8 mouse cellular contexts compared by ENCODE assay signal in the genomic region with DNA sequence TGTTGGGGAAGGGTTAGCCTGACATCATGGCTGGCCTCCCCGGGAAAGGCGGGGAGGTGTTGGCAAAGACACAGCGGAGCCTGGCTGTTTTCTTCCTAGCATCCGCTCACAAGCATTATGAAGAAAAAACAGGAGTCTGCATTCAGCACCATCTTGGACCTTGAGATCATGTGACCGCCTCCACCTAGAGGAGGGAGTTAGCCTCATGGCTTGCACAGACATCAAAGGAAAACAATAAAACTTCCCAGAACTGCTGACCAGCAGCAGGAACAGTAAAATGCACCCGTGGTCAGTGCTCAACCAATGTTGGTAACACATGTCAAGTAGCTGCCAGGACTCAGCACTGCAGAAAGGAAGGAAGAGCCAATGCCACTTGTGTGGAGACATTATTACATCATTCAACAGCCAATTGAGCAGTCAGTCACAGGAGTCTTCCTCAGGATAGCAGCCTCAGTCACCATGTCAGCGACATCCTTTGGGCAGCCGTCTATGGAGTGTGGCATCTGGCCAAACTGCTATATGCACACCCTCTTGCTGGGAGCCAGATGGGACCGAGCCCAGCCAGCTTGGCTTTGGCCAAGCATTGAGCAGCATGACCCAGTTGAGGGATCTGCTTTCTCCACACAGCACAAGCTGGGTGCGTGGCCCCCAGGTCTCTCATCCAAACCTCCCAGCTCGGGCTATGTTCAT. TPM values are rescaled to one million over a fixed set of nuclear protein-coding genes. Genes with fewer than 3 reads are reported as not detected.
DNase-seq lines count a peak whose midpoint lies in the region; ATAC-seq and TF ChIP-seq lines count a peak whose summit lies in the region.

No protein-coding gene starts in this region.

- no peak overlapping the region for H3K9ac ChIP-seq in midbrain, embryonic 14.5 days (replicated peaks; ENCODE audit: low read length)
- H3K9ac ChIP-seq in midbrain, embryonic 13.5 days (replicated peaks), result no peak overlapping the region
- H3K9ac ChIP-seq in kidney, embryonic 15.5 days, result no peak overlapping the region
- H3K9ac ChIP-seq in midbrain, embryonic 11.5 days (ENCODE audit: low read length), result no peak overlapping the region

- H3K4me2 ChIP-seq in midbrain, embryonic 14.5 days (ENCODE audit: low read length), result no peak overlapping the region
- no peak overlapping the region for H3K4me2 ChIP-seq in midbrain, embryonic 13.5 days (replicated peaks)
- H3K4me2 ChIP-seq in kidney, embryonic 15.5 days, result 0 out of 2 replicates have a peak overlapping the region, but pooled peaks have one; percentile 22
- no peak overlapping the region for H3K4me2 ChIP-seq in midbrain, embryonic 11.5 days

- ATAC-seq in midbrain, embryonic 14.5 days (ENCODE audit: low FRiP score, low TSS enrichment), result no peak
- no peak for ATAC-seq in midbrain, embryonic 13.5 days
- ATAC-seq in kidney, embryonic 15.5 days (replicated peaks; ENCODE audit: low FRiP score), result peak; percentile 70
- ATAC-seq in midbrain, embryonic 11.5 days (ENCODE audit: low FRiP score), result no peak

- H3K36me3 ChIP-seq in midbrain, embryonic 14.5 days (ENCODE audit: control insufficient read depth, insufficient read depth, low read length), result no peaks in the 10 kb centered on the region
- no peaks in the 10 kb centered on the region for H3K36me3 ChIP-seq in midbrain, embryonic 13.5 days
- no peaks in the 10 kb centered on the region for H3K36me3 ChIP-seq in kidney, embryonic 15.5 days
- no peaks in the 10 kb centered on the region for H3K36me3 ChIP-seq in small intestine, adult 2 months (ENCODE audit: control insufficient read depth, insufficient read depth, low read length)
- H3K36me3 ChIP-seq in midbrain, embryonic 11.5 days (ENCODE audit: control insufficient read depth, insufficient read depth, low read length), result no peaks in the 10 kb centered on the region

- H3K4me3 ChIP-seq in midbrain, embryonic 14.5 days (replicated peaks; ENCODE audit: low read depth, low read length), result no peak overlapping the region
- no peak overlapping the region for H3K4me3 ChIP-seq in midbrain, embryonic 13.5 days (replicated peaks)
- H3K4me3 ChIP-seq in kidney, embryonic 15.5 days (replicated peaks), result no peak overlapping the region
- peak overlapping the region; percentile 23 for H3K4me3 ChIP-seq in small intestine, adult 2 months (ENCODE audit: low read depth, low read length)
- no peak overlapping the region for H3K4me3 ChIP-seq in midbrain, embryonic 11.5 days (ENCODE audit: low read depth, low read length)

- no peak overlapping the region for H3K27ac ChIP-seq in midbrain, embryonic 14.5 days (replicated peaks; ENCODE audit: low read depth, low read length)
- H3K27ac ChIP-seq in midbrain, embryonic 13.5 days, result no peak overlapping the region
- peak overlapping the region; percentile 91 for H3K27ac ChIP-seq in kidney, embryonic 15.5 days
- peak overlapping the region; percentile 90 for H3K27ac ChIP-seq in small intestine, adult 2 months (ENCODE audit: insufficient read depth, low read depth, low read length)
- H3K27ac ChIP-seq in midbrain, embryonic 11.5 days (ENCODE audit: low read depth, low read length), result no peak overlapping the region

- no peak for TF ChIP-seq CTCF in small intestine, adult 2 months (IDR thresholded peaks at IDR 0.05; ENCODE audit: extremely low read depth, insufficient read length, insufficient replicate concordance, low read depth, low read length)

- DNase-seq in midbrain, embryonic 14.5 days, result peak; percentile 31
- peak; percentile 37 to 56 for DNase-seq in adrenal gland, postnatal 36 days
- DNase-seq in forelimb bud, embryonic 11.5 days (ENCODE audit: low read depth, low spot score), result peak; percentile 41
- no peak for DNase-seq in left cerebral cortex, adult 11 months (ENCODE audit: low spot score)
- DNase-seq in midbrain, embryonic 11.5 days (ENCODE audit: low spot score, missing footprints), result no peak

- WGBS in midbrain, embryonic 14.5 days, result 85% methylated on average over 11 of the region's 11 CpGs
- WGBS in midbrain, embryonic 13.5 days, result 90% methylated on average over 11 of the region's 11 CpGs
- 39% methylated on average over 11 of the region's 11 CpGs for WGBS in kidney, embryonic 15.5 days
- 22% methylated on average over 11 of the region's 11 CpGs for WGBS in small intestine, adult 2 months
- WGBS in midbrain, embryonic 11.5 days, result 89% methylated on average over 11 of the region's 11 CpGs

- no peaks in the 10 kb centered on the region for H3K27me3 ChIP-seq in midbrain, embryonic 14.5 days (ENCODE audit: control insufficient read depth, insufficient read depth, low read length)
- H3K27me3 ChIP-seq in midbrain, embryonic 13.5 days, result no peaks in the 10 kb centered on the region
- no peaks in the 10 kb centered on the region for H3K27me3 ChIP-seq in kidney, embryonic 15.5 days
- H3K27me3 ChIP-seq in small intestine, adult 2 months (ENCODE audit: control insufficient read depth, insufficient read depth, low read length), result no peaks in the 10 kb centered on the region
- H3K27me3 ChIP-seq in midbrain, embryonic 11.5 days (ENCODE audit: control insufficient read depth, insufficient read depth, low read length), result no peaks in the 10 kb centered on the region

- TF ChIP-seq POLR2A in small intestine, adult 2 months (IDR thresholded peaks at IDR 0.05; ENCODE audit: low read depth, low read length), result no peak

- H3K9me3 ChIP-seq in midbrain, embryonic 14.5 days (ENCODE audit: control insufficient read depth, low read length), result no peaks in the 10 kb centered on the region
- no peaks in the 10 kb centered on the region for H3K9me3 ChIP-seq in midbrain, embryonic 13.5 days
- H3K9me3 ChIP-seq in kidney, embryonic 15.5 days (replicated peaks), result no peaks in the 10 kb centered on the region
- H3K9me3 ChIP-seq in midbrain, embryonic 11.5 days (ENCODE audit: control insufficient read depth, low read length), result no peaks in the 10 kb centered on the region

- H3K4me1 ChIP-seq in midbrain, embryonic 14.5 days (ENCODE audit: control insufficient read depth, insufficient read depth, low read length), result no peaks in the 10 kb centered on the region
- H3K4me1 ChIP-seq in midbrain, embryonic 13.5 days (replicated peaks), result no peaks in the 10 kb centered on the region; the same call in 1 of the 2 replicates
- H3K4me1 ChIP-seq in kidney, embryonic 15.5 days, result peaks cover 42% of the 10 kb centered on the region
- H3K4me1 ChIP-seq in small intestine, adult 2 months (ENCODE audit: control insufficient read depth, insufficient read depth, insufficient read length, low read length), result peaks cover 15% of the 10 kb centered on the region; the same call in 1 of the 2 replicates
- H3K4me1 ChIP-seq in midbrain, embryonic 11.5 days (ENCODE audit: control insufficient read depth, insufficient read depth, low read length), result peaks cover 1% of the 10 kb centered on the region; the same call in 1 of the 2 replicates

RNA-seq across cellular contexts. Expression of a gene that starts 24.8 kb away (rescaled TPM):
- polyA plus RNA-seq in midbrain, embryonic 14.5 days (2014; fragmentation: Nextera tagmentation; extraction: Ambion mirVana), result 610 and 743 TPM in 2 replicates
- 517 and 614 TPM in 2 replicates for polyA plus RNA-seq in midbrain, embryonic 13.5 days (2015; fragmentation: Nextera tagmentation; extraction: Ambion mirVana)
- 10 to 100 TPM; 39.2 to 49.4 TPM for total RNA-seq in adrenal gland, postnatal 36 days (2021)
- polyA plus RNA-seq in kidney, embryonic 15.5 days (2015; fragmentation: Nextera tagmentation; extraction: Ambion mirVana), result 316 and 358 TPM in 2 replicates
- polyA plus RNA-seq in small intestine, adult 2 months (2012; rRNA removed), result 24.3 and 47.5 TPM in 2 replicates
- polyA plus RNA-seq in midbrain, embryonic 11.5 days (2014; fragmentation: Nextera tagmentation; extraction: Ambion mirVana), result 425 and 498 TPM in 2 replicates

Comparison
In these comparisons a context has a peak if more than half of its experiments do, and no peak if none do; other contexts are left out.
1. DNase-seq: peak in midbrain, embryonic 14.5 days (single experiment), adrenal gland, postnatal 36 days (2 of 2) and forelimb bud, embryonic 11.5 days (single experiment); none in left cerebral cortex, adult 11 months (single experiment) and midbrain, embryonic 11.5 days (single experiment).
2. H3K27ac ChIP-seq: peak in kidney, embryonic 15.5 days (single experiment) and small intestine, adult 2 months (single experiment); none in midbrain, embryonic 14.5 days (single experiment), midbrain, embryonic 13.5 days (single experiment) and midbrain, embryonic 11.5 days (single experiment).